8 mouse cellular contexts compared by ENCODE assay signal in the genomic region with DNA sequence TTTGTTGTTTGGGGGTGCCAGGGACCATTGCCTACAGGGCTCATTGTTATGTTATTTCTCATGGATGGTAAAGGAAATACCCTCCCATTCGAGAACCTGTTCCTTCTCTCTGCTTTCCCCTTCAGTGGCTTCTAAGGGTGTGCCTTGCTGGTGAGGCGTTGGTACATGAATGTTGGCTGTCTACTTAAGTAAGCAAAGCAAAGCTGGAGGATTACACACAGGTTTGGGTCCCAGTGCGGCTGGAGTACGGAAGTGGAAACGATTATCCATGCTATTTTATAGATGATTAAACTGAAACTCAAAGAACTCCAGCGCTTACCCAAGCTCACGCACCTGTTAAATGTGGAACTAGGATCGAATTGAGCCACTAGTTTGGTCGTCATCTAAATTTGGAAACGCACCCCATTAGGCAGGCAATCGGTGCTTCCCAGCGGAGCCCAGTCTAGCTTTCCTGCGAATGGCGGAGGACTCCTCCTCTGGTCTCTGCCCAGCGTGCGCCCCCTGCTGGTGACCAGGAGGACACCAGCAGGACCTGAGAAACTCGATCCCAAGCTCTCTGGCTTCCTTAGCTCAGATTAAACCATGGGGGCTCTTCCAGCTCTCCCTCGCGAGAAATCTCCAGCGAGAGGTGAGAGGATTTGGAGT. TPM values are rescaled to one million over a fixed set of nuclear protein-coding genes. Genes with fewer than 3 reads are reported as not detected.
DNase-seq lines count a peak whose midpoint lies in the region; ATAC-seq and TF ChIP-seq lines count a peak whose summit lies in the region.

No protein-coding gene starts in this region.

- H3K9me3 ChIP-seq in hindbrain, embryonic 13.5 days = no peaks in the 10 kb centered on the region

- no peaks in the 10 kb centered on the region for H3K27me3 ChIP-seq in Patski
- H3K27me3 ChIP-seq in hindbrain, embryonic 13.5 days = peaks cover 18% of the 10 kb centered on the region; the same call in 1 of the 2 replicates

- no peaks in the 10 kb centered on the region for H3K36me3 ChIP-seq in hindbrain, embryonic 13.5 days

- peak overlapping the region; percentile 63 for H3K4me2 ChIP-seq in hindbrain, embryonic 13.5 days

- CTCF ChIA-PET in Patski (lab: Charles Lee) = interaction anchor here (0.6 to 2.1 kb wide), 19 partner anchors 10 to 407 kb away, joined by 3 to 10 read pairs (median 4); no protein-coding TSS in a partner anchor

- ATAC-seq in Patski = peak; percentile 65
- peak; percentile 71 for ATAC-seq in hindbrain, embryonic 13.5 days (ENCODE audit: low FRiP score)

- under 1% methylated on average over 20 of the region's 20 CpGs for WGBS in hindbrain, embryonic 13.5 days

- H3K9ac ChIP-seq in hindbrain, embryonic 13.5 days = peak overlapping the region; percentile 60

- peak; percentile 97 for TF ChIP-seq CTCF in Patski (IDR thresholded peaks at IDR 0.05)

- in situ Hi-C loops in Patski (cut with MboI; ENCODE audit: low pct_unique_long_range_greater_than_20kb) = loop anchor here (5.0 kb wide), 1 partner anchor 53 kb away; no protein-coding TSS in a partner anchor

- H3K4me3 ChIP-seq in hindbrain, embryonic 13.5 days = peak overlapping the region; percentile 38

- POLR2A ChIA-PET in Patski (lab: Charles Lee) = no interaction called here

- no peak for DNase-seq in Patski (ENCODE audit: low read depth, low spot score)
- peak; percentile 94 to 95 for DNase-seq in cerebellum, postnatal 10 days
- DNase-seq in frontal cortex, postnatal 14 days (ENCODE audit: low spot score in 2 of 2) = peak; percentile 58 to 78
- peak; percentile 80 for DNase-seq in layer of hippocampus, postnatal 14 days (ENCODE audit: low spot score in 2 of 2)
- peak; percentile 89 for DNase-seq in lung, postnatal 14 days
- DNase-seq in ovary, postnatal 36 days (ENCODE audit: low spot score) = peak; percentile 86
- DNase-seq in thymus, postnatal 14 days = peak; percentile 83

- peak overlapping the region; percentile 81 for H3K27ac ChIP-seq in hindbrain, embryonic 13.5 days

- H3K4me1 ChIP-seq in hindbrain, embryonic 13.5 days (replicated peaks) = peaks cover 43% of the 10 kb centered on the region

RNA-seq across cellular contexts. Expression of gene Tlr5, which starts 5.3 kb away (rescaled TPM):
- not detected for polyA plus RNA-seq in Patski (2021)
- 0.06 and 0.23 TPM in 2 replicates for polyA plus RNA-seq in hindbrain, embryonic 13.5 days (2015; fragmentation: Nextera tagmentation; extraction: Ambion mirVana)
- total RNA-seq in layer of hippocampus, postnatal 14 days (2021) = under 1 TPM; 0.48 to 0.69 TPM
